Mouse (Mus musculus): ENCODE measurements around the gene Pdlim4. TPM values are rescaled to one million over a fixed set of nuclear protein-coding genes. Genes with fewer than 3 reads are reported as not detected.

The Pdlim4 gene
- polyA plus RNA-seq, 1 experiment = 8.7 TPM

DNA sequence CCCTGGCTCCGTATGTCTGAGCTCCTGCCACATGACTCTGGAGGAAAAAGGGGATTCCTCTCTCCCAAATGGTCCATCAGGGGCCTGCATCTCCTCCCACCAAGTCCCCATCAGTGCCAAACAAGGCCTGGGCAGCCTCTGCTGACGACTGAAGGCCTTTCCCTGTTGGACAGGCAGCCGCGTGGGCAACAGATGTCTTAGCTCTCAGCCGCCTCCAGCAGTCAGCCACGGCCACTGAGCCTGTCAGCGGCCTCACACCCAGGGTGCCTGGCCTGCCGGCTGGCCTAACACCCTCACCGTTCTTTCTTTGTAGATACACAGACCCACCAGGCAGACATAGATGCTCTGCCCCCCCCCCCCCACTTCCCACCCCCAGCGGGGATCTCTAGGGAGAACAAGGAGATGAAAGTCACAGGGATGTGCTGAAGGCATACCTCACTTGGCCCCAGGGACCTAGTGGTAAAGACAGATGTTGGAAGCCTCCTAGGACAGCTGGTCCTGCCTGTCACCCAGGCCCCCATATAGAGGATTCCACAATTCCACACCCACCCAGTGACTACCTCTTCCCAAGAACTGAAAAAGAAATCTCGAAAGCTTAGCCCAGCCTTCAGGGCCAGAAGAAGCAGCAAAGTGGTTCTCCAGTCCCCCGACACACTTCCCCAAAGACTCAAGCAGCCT lies 1.4 kb downstream of the Pdlim4 start:
- Histone ChIP-seq H3K9ac (ENCODE audit: low read depth, poor library complexity, severe bottlenecking) (no peak overlapping the region), H3K4me1 (ENCODE audit: control insufficient read depth, insufficient read depth, low read length) (peaks cover 3% of the 10 kb centered on the region), H3K4me3 (ENCODE audit: low read depth, low read length) (no peak overlapping the region), H3K9me3 (replicated peaks; ENCODE audit: control insufficient read depth, insufficient read depth, low read length, poor library complexity, severe bottlenecking) (no peaks in the 10 kb centered on the region), H3K36me3 (ENCODE audit: control insufficient read depth, insufficient read depth, low read length, poor library complexity, severe bottlenecking) (no peaks in the 10 kb centered on the region), H3K27me3 (ENCODE audit: control insufficient read depth, insufficient read depth, low read length, poor library complexity, severe bottlenecking) (no peaks in the 10 kb centered on the region), H3K27ac (ENCODE audit: insufficient read depth, low read length) (no peak overlapping the region)
- TF ChIP-seq POLR2A (IDR thresholded peaks at IDR 0.05; ENCODE audit: insufficient read depth, low read length) (no peak), EP300 (IDR thresholded peaks at IDR 0.05; ENCODE audit: insufficient read depth, low read depth, low read length) (no peak), CTCF (IDR thresholded peaks at IDR 0.05; ENCODE audit: low read depth, low read length) (no peak)

DNA sequence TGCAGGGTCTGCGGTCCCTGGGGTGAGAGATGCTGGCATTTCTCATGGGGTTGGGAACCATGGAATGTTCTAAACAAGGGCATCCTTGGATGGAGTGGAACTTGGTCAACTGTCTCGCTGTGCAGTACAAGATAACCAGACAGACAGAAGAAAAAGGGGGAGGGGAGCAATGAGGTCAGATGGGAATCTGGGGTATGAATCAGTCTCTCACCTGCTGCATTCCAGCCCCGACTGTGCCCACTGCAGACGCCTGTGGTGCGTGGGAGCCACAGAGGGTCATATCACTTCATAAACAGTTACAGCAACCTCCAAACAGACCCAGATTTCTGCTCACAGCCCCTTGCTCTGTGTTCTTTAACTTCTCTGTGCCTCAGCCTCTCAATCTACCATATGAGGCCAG lies 2.4 kb downstream of the Pdlim4 start:
- no peaks in the 10 kb centered on the region for H3K36me3 ChIP-seq (ENCODE audit: control insufficient read depth, insufficient read depth, low read length, poor library complexity, severe bottlenecking)
- H3K27ac ChIP-seq (ENCODE audit: insufficient read depth, low read length) = no peak overlapping the region
- no peak for TF ChIP-seq POLR2A (IDR thresholded peaks at IDR 0.05; ENCODE audit: insufficient read depth, low read length)
- TF ChIP-seq EP300 (IDR thresholded peaks at IDR 0.05; ENCODE audit: insufficient read depth, low read depth, low read length) = no peak
- no peak for TF ChIP-seq CTCF (IDR thresholded peaks at IDR 0.05; ENCODE audit: low read depth, low read length)
- H3K9ac ChIP-seq (ENCODE audit: low read depth, poor library complexity, severe bottlenecking) = no peak overlapping the region
- no peaks in the 10 kb centered on the region for H3K4me1 ChIP-seq (ENCODE audit: control insufficient read depth, insufficient read depth, low read length)
- H3K4me3 ChIP-seq (ENCODE audit: low read depth, low read length) = no peak overlapping the region
- H3K9me3 ChIP-seq (replicated peaks; ENCODE audit: control insufficient read depth, insufficient read depth, low read length, poor library complexity, severe bottlenecking) = no peaks in the 10 kb centered on the region
- H3K27me3 ChIP-seq (ENCODE audit: control insufficient read depth, insufficient read depth, low read length, poor library complexity, severe bottlenecking) = no peaks in the 10 kb centered on the region

DNA sequence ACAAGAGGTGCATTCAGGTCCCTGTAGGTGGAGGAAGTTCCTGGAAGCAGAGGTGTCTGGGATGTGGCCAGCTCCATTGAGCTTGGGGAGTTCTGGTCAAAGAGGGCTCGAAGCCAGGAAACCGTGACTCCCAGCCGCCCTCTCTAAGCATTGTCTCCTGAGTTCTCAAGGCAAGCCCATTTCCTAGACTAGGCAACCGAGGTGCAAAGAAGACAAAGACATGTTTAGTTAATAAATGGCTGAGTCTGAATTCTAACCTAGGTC lies 3.0 kb downstream of the Pdlim4 start:
- no peak overlapping the region for H3K9ac ChIP-seq (ENCODE audit: low read depth, poor library complexity, severe bottlenecking)
- no peaks in the 10 kb centered on the region for H3K36me3 ChIP-seq (ENCODE audit: control insufficient read depth, insufficient read depth, low read length, poor library complexity, severe bottlenecking)
- H3K4me3 ChIP-seq (ENCODE audit: low read depth, low read length) = no peak overlapping the region
- no peak overlapping the region for H3K27ac ChIP-seq (ENCODE audit: insufficient read depth, low read length)
- H3K4me1 ChIP-seq (ENCODE audit: control insufficient read depth, insufficient read depth, low read length) = no peaks in the 10 kb centered on the region
- TF ChIP-seq CTCF (IDR thresholded peaks at IDR 0.05; ENCODE audit: low read depth, low read length) (no peak), EP300 (IDR thresholded peaks at IDR 0.05; ENCODE audit: insufficient read depth, low read depth, low read length) (no peak), POLR2A (IDR thresholded peaks at IDR 0.05; ENCODE audit: insufficient read depth, low read length) (no peak)
- no peaks in the 10 kb centered on the region for H3K27me3 ChIP-seq (ENCODE audit: control insufficient read depth, insufficient read depth, low read length, poor library complexity, severe bottlenecking)
- no peaks in the 10 kb centered on the region for H3K9me3 ChIP-seq (replicated peaks; ENCODE audit: control insufficient read depth, insufficient read depth, low read length, poor library complexity, severe bottlenecking)

DNA sequence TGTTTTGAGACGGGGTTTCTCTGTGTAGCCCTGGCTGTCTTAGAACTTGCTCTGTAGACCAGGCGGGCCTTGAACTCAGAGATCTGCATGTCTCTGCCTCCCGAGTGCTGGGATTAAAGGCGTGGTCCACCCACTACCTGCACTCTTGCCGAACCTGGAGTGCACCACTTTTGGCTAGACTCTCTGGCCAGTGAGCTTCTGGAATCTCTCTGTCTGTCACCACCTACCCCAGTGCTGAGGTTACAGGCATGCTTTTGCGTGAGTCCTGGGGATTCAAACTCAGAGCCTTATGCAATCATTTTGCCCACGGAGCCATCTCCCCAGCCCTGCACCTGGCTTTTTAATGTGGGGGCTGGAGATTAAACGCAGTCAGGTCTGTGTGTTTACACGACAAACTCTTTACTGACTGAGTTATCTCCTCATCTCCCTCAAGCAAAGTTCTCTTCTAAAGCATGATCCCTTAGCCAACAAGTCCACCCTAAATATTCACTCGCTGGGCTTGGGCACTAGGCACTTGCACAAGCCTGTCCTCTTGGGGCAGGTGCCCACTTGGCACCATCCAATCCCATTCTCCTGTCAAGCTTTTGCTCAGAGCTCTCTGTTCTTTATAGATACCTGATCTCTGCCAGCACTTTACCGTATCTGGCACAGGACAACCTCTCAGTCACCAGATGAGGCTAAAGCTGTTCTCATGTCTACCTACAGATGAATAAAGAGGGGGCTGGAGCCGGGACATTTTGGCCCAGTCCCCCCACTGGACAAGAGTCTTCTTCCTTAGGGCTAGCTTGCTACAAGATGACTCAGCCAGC lies 3.5 kb downstream of the Pdlim4 start:
- Histone ChIP-seq H3K4me3 (ENCODE audit: low read depth, low read length) (no peak overlapping the region), H3K36me3 (ENCODE audit: control insufficient read depth, insufficient read depth, low read length, poor library complexity, severe bottlenecking) (no peaks in the 10 kb centered on the region)

DNA sequence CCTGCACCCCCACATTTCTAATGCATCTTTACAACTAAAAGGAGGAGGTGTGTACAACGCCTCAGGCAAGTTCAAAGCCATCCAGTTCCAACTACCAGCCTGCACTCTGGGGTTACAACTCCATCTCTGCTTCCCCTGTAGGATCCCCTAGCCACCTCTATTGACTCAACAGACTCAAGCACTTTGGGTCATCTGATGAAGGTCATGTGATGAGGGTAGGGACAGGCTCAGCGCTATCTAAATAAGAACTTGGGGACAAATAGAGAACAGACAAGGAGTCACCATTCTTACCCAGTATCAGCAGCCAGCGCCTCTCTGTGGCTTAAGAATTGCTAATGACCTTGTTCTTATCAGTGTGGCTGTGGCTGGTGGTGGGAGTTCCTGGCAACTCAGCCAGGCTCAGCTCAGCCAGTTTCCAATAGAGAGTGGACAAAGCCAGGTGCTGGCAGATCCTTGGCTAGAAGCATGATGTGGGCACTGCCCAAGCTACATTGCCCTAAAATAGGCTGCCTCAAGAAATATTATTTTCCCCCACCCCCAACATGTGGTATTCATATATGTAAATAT lies 4.3 kb downstream of the Pdlim4 start:
- H3K4me3 ChIP-seq (ENCODE audit: low read depth, low read length) = no peak overlapping the region
- H3K9ac ChIP-seq (ENCODE audit: low read depth, poor library complexity, severe bottlenecking) = no peak overlapping the region
- TF ChIP-seq EP300 (IDR thresholded peaks at IDR 0.05; ENCODE audit: insufficient read depth, low read depth, low read length) (no peak), CTCF (IDR thresholded peaks at IDR 0.05; ENCODE audit: low read depth, low read length) (no peak)
- H3K36me3 ChIP-seq (ENCODE audit: control insufficient read depth, insufficient read depth, low read length, poor library complexity, severe bottlenecking) = no peaks in the 10 kb centered on the region
- no peaks in the 10 kb centered on the region for H3K9me3 ChIP-seq (replicated peaks; ENCODE audit: control insufficient read depth, insufficient read depth, low read length, poor library complexity, severe bottlenecking)
- H3K27ac ChIP-seq (ENCODE audit: insufficient read depth, low read length) = no peak overlapping the region
- no peaks in the 10 kb centered on the region for H3K4me1 ChIP-seq (ENCODE audit: control insufficient read depth, insufficient read depth, low read length)
- no peaks in the 10 kb centered on the region for H3K27me3 ChIP-seq (ENCODE audit: control insufficient read depth, insufficient read depth, low read length, poor library complexity, severe bottlenecking)

More for the DNA sequence above, 3.5 kb downstream of the Pdlim4 start:
- H3K9me3 ChIP-seq (replicated peaks; ENCODE audit: control insufficient read depth, insufficient read depth, low read length, poor library complexity, severe bottlenecking) = no peaks in the 10 kb centered on the region
- H3K27ac ChIP-seq (ENCODE audit: insufficient read depth, low read length) = no peak overlapping the region
- TF ChIP-seq POLR2A (IDR thresholded peaks at IDR 0.05; ENCODE audit: insufficient read depth, low read length) = no peak
- TF ChIP-seq CTCF (IDR thresholded peaks at IDR 0.05; ENCODE audit: low read depth, low read length) = no peak
- TF ChIP-seq EP300 (IDR thresholded peaks at IDR 0.05; ENCODE audit: insufficient read depth, low read depth, low read length) = no peak
- no peaks in the 10 kb centered on the region for H3K27me3 ChIP-seq (ENCODE audit: control insufficient read depth, insufficient read depth, low read length, poor library complexity, severe bottlenecking)
- no peak overlapping the region for H3K9ac ChIP-seq (ENCODE audit: low read depth, poor library complexity, severe bottlenecking)
- no peaks in the 10 kb centered on the region for H3K4me1 ChIP-seq (ENCODE audit: control insufficient read depth, insufficient read depth, low read length)

DNA sequence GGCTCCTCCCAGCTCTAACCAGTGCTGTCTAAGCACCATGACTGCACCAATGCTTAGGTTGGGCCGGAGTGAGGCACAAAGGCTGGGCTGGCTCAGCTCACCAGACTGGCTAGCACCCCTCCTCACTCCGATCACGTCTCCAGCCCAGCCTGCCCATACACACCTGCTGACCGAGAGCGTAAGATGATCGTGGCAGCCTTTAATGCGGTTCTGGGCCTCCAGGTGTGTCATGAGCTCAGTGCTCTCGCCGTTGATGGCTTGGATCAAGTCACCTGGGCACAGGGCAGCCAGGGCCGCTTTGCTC lies 5.4 kb downstream of the Pdlim4 start:
- Histone ChIP-seq H3K9ac (ENCODE audit: low read depth, poor library complexity, severe bottlenecking) (no peak overlapping the region), H3K4me1 (ENCODE audit: control insufficient read depth, insufficient read depth, low read length) (no peaks in the 10 kb centered on the region), H3K27me3 (ENCODE audit: control insufficient read depth, insufficient read depth, low read length, poor library complexity, severe bottlenecking) (no peaks in the 10 kb centered on the region), H3K4me3 (ENCODE audit: low read depth, low read length) (no peak overlapping the region), H3K9me3 (replicated peaks; ENCODE audit: control insufficient read depth, insufficient read depth, low read length, poor library complexity, severe bottlenecking) (no peaks in the 10 kb centered on the region), H3K36me3 (ENCODE audit: control insufficient read depth, insufficient read depth, low read length, poor library complexity, severe bottlenecking) (no peaks in the 10 kb centered on the region), H3K27ac (ENCODE audit: insufficient read depth, low read length) (no peak overlapping the region)
- no peak for TF ChIP-seq POLR2A (IDR thresholded peaks at IDR 0.05; ENCODE audit: insufficient read depth, low read length)
- no peak for TF ChIP-seq CTCF (IDR thresholded peaks at IDR 0.05; ENCODE audit: low read depth, low read length)
- TF ChIP-seq EP300 (IDR thresholded peaks at IDR 0.05; ENCODE audit: insufficient read depth, low read depth, low read length) = no peak

Data from ES-Bruce4 (cell line).